Mouse (Mus musculus) lung, adult 2 months (tissue): Measurements from ENCODE around the gene Pik3r6.

Source experiments
- CTCF ChIP-seq: fragments of 200-500 bp; IDR thresholded peaks from 2 replicates; pipeline ENCODE4 v1.5.1; 2011; ENCODE audit warnings: mild to moderate bottlenecking, low read length, control low read depth; ENCODE audit not compliant: insufficient read depth
- POLR2A ChIP-seq: fragments of 200-500 bp; IDR thresholded peaks from 2 replicates; pipeline ENCODE4 v1.6.1; 2011; ENCODE audit warnings: low read depth, mild to moderate bottlenecking, control low read depth, low read length, borderline replicate concordance; ENCODE audit errors: extremely low read depth

- TF ChIP-seq POLR2A (peak; percentile 56; the same call in 1 of the 2 replicates), CTCF (no peak)
Measured at GRCm38 (mm10) chr11:68502902-68503629, at the start of gene Pik3r6.
